Comparison of ENCODE assay signal across 17 mouse cellular contexts in genomic region chr1:128009751-128010150, GRCm38 (mm10).
DNase-seq lines count a peak whose midpoint lies in the region; ATAC-seq and TF ChIP-seq lines count a peak whose summit lies in the region.
"Had no signal": no experiment of that assay in that cellular context is flagged by ENCODE, and none has a peak within 500 bp of the region (broad histone marks: within the 10 kb centered on the region; RNA-seq: fewer than 3 reads in every experiment).

No protein-coding gene starts in this region.

- intact Hi-C loops in left cerebral cortex, adult 2 months (cut with DNase I): no loop called here

- H3K36me3 ChIP-seq in midbrain, postnatal 0 days (ENCODE audit: insufficient read depth, low read length): no peaks in the 10 kb centered on the region
- no peaks in the 10 kb centered on the region for H3K36me3 ChIP-seq in midbrain, embryonic 15.5 days (replicated peaks)
- H3K36me3 ChIP-seq: hindbrain, embryonic 12.5 days had no signal

- no peak overlapping the region for H3K4me2 ChIP-seq in midbrain, postnatal 0 days (ENCODE audit: low read depth, low read length, poor library complexity, severe bottlenecking)
- no peak overlapping the region for H3K4me2 ChIP-seq in midbrain, embryonic 15.5 days
- H3K4me2 ChIP-seq: heart, embryonic 13.5 days; hindbrain, embryonic 12.5 days had no signal

- H3K9me3 ChIP-seq in midbrain, postnatal 0 days (ENCODE audit: low read length): no peaks in the 10 kb centered on the region
- H3K9me3 ChIP-seq in midbrain, embryonic 15.5 days: no peaks in the 10 kb centered on the region
- H3K9me3 ChIP-seq: embryonic facial prominence, embryonic 10.5 days; hindbrain, embryonic 12.5 days had no signal

- H3K4me1 ChIP-seq in midbrain, postnatal 0 days (ENCODE audit: insufficient read depth, low read length): no peaks in the 10 kb centered on the region; the same call in 1 of the 2 replicates
- H3K4me1 ChIP-seq in midbrain, embryonic 15.5 days: no peaks in the 10 kb centered on the region; the same call in 1 of the 2 replicates
- H3K4me1 ChIP-seq: embryonic facial prominence, embryonic 10.5 days; heart, embryonic 13.5 days; hindbrain, embryonic 12.5 days had no signal

- H3K9ac ChIP-seq in midbrain, postnatal 0 days (replicated peaks; ENCODE audit: low read length, poor library complexity, severe bottlenecking): no peak overlapping the region
- H3K9ac ChIP-seq in midbrain, embryonic 15.5 days: no peak overlapping the region
- H3K9ac ChIP-seq: heart, embryonic 13.5 days; hindbrain, embryonic 12.5 days had no signal

- no peaks in the 10 kb centered on the region for H3K27me3 ChIP-seq in midbrain, postnatal 0 days (ENCODE audit: insufficient read depth, low read length)
- H3K27me3 ChIP-seq in midbrain, embryonic 15.5 days (replicated peaks): no peaks in the 10 kb centered on the region
- H3K27me3 ChIP-seq: heart, embryonic 13.5 days; hindbrain, embryonic 12.5 days had no signal

- no peak overlapping the region for H3K4me3 ChIP-seq in left cerebral cortex, adult 2 months
- no peak overlapping the region for H3K4me3 ChIP-seq in midbrain, postnatal 0 days (ENCODE audit: low read depth, low read length)
- no peak overlapping the region for H3K4me3 ChIP-seq in midbrain, embryonic 15.5 days
- H3K4me3 ChIP-seq: embryonic facial prominence, embryonic 10.5 days; heart, embryonic 13.5 days; hindbrain, embryonic 12.5 days had no signal

- no peak for DNase-seq in frontal cortex, postnatal 25 days (ENCODE audit: low spot score in 2 of 2)
- no peak for DNase-seq in left cerebral cortex, adult 2 months (ENCODE audit: extremely low spot score in 1 of 2, low spot score in 2 of 2)
- DNase-seq in left cerebral cortex, adult 9 months (ENCODE audit: low spot score in 2 of 2): no peak
- DNase-seq in midbrain, postnatal 0 days (ENCODE audit: low spot score): peak; percentile 19
- DNase-seq in urinary bladder, postnatal 36 days (ENCODE audit: low spot score in 2 of 2): no peak
- DNase-seq: adrenal gland, postnatal 10 days; cerebellum, adult 18-20 months; cerebellum, adult 9-11 months; cerebellum, postnatal 36 days; gastrocnemius, postnatal 14 days; heart, postnatal 36 days had no signal

- ATAC-seq in frontal cortex, adult (ENCODE audit: low TSS enrichment): peak; percentile 86
- ATAC-seq in midbrain, postnatal 0 days (ENCODE audit: low FRiP score): peak; percentile 58; the same call in 1 of the 2 replicates
- ATAC-seq in midbrain, embryonic 15.5 days (replicated peaks): no peak
- ATAC-seq: forebrain, embryonic 14.5 days had no signal

- H3K27ac ChIP-seq in left cerebral cortex, adult 2 months: peak overlapping the region; percentile 75
- H3K27ac ChIP-seq in midbrain, postnatal 0 days (ENCODE audit: low read depth, low read length): peak overlapping the region; percentile 43; the same call in 1 of the 2 replicates
- no peak overlapping the region for H3K27ac ChIP-seq in midbrain, embryonic 15.5 days
- H3K27ac ChIP-seq: embryonic facial prominence, embryonic 10.5 days; heart, embryonic 13.5 days; hindbrain, embryonic 12.5 days had no signal

- no peak for TF ChIP-seq CTCF in left cerebral cortex, adult 2 months (IDR thresholded peaks at IDR 0.05)
- TF ChIP-seq CTCF in midbrain, postnatal 0 days (IDR thresholded peaks at IDR 0.05): no peak

- WGBS in midbrain, postnatal 0 days: 68% methylated on average over 2 of the region's 2 CpGs
- WGBS in midbrain, embryonic 15.5 days: 86% methylated on average over 2 of the region's 2 CpGs
